In genomic region chr7:4498251-4498650, GRCm38 (mm10) we compare ENCODE assay signal across 8 mouse cellular contexts. TPM values are rescaled to one million over a fixed set of nuclear protein-coding genes. Genes with fewer than 3 reads are reported as not detected.
DNase-seq lines count a peak whose midpoint lies in the region; ATAC-seq and TF ChIP-seq lines count a peak whose summit lies in the region.

No protein-coding gene starts in this region.

- WGBS in hindbrain, embryonic 13.5 days = 8% methylated on average over 9 of the region's 9 CpGs
- 44% methylated on average over 9 of the region's 9 CpGs for WGBS in liver, postnatal 0 days (ENCODE audit: insufficient replicate concordance)
- 5% methylated on average over 9 of the region's 9 CpGs for WGBS in neural tube, embryonic 15.5 days

- ATAC-seq in hindbrain, embryonic 13.5 days (ENCODE audit: low FRiP score) = no peak
- ATAC-seq in liver, postnatal 0 days = no peak
- ATAC-seq in neural tube, embryonic 15.5 days (ENCODE audit: low FRiP score) = no peak

- H3K9ac ChIP-seq in hindbrain, embryonic 13.5 days = peak overlapping the region; percentile 94
- 0 out of 2 replicates have a peak overlapping the region, but pooled peaks have one; percentile 9 for H3K9ac ChIP-seq in liver, postnatal 0 days (replicated peaks)
- H3K9ac ChIP-seq in neural tube, embryonic 15.5 days (replicated peaks) = peak overlapping the region; percentile 28; the same call in 1 of the 2 replicates

- TF ChIP-seq EP300 in liver, postnatal 0 days (IDR thresholded peaks at IDR 0.05; ENCODE audit: low read depth) = no peak

- H3K4me3 ChIP-seq in hindbrain, embryonic 13.5 days = peak overlapping the region; percentile 88
- H3K4me3 ChIP-seq in liver, postnatal 0 days (ENCODE audit: low read depth, low read length) = no peak overlapping the region
- no peak overlapping the region; the same call in 1 of the 2 replicates for H3K4me3 ChIP-seq in neural tube, embryonic 15.5 days (replicated peaks)

- H3K4me2 ChIP-seq in hindbrain, embryonic 13.5 days = peak overlapping the region; percentile 89
- peak overlapping the region; percentile 22; the same call in 1 of the 2 replicates for H3K4me2 ChIP-seq in liver, postnatal 0 days (ENCODE audit: low read depth, low read length)
- peak overlapping the region; percentile 72 for H3K4me2 ChIP-seq in neural tube, embryonic 15.5 days

- H3K4me1 ChIP-seq in hindbrain, embryonic 13.5 days (replicated peaks) = peaks cover 45% of the 10 kb centered on the region
- H3K4me1 ChIP-seq in liver, postnatal 0 days (ENCODE audit: insufficient read depth) = peaks cover 14% of the 10 kb centered on the region
- H3K4me1 ChIP-seq in neural tube, embryonic 15.5 days = peaks cover 45% of the 10 kb centered on the region

- TF ChIP-seq CTCF in liver, postnatal 0 days (IDR thresholded peaks at IDR 0.05; ENCODE audit: low read depth) = no peak

- peak; percentile 6 for DNase-seq in 3T3-L1 (ENCODE audit: low read depth, low spot score)
- DNase-seq in adrenal gland, adult 8-10 months = peak; percentile 67
- DNase-seq in gastrocnemius, adult 8-10 months (ENCODE audit: low spot score in 2 of 2) = peak; percentile 65 to 67
- no peak for DNase-seq in liver, postnatal 0 days
- no peak for DNase-seq in spleen, postnatal 4 days (ENCODE audit: low spot score in 2 of 2)
- DNase-seq in layer of hippocampus, adult 8-10 months (ENCODE audit: low spot score in 2 of 2) = no peak

- H3K27ac ChIP-seq in hindbrain, embryonic 13.5 days = peak overlapping the region; percentile 64; the same call in 1 of the 2 replicates
- no peak overlapping the region for H3K27ac ChIP-seq in liver, postnatal 0 days (ENCODE audit: low read depth)
- peak overlapping the region; percentile 58 for H3K27ac ChIP-seq in neural tube, embryonic 15.5 days (replicated peaks)

- no peaks in the 10 kb centered on the region for H3K27me3 ChIP-seq in hindbrain, embryonic 13.5 days
- no peaks in the 10 kb centered on the region for H3K27me3 ChIP-seq in liver, postnatal 0 days (ENCODE audit: insufficient read depth, low read length)
- no peaks in the 10 kb centered on the region for H3K27me3 ChIP-seq in neural tube, embryonic 15.5 days (replicated peaks)

- peaks cover 34% of the 10 kb centered on the region for H3K36me3 ChIP-seq in hindbrain, embryonic 13.5 days
- H3K36me3 ChIP-seq in liver, postnatal 0 days (replicated peaks; ENCODE audit: insufficient read depth, low read length) = peaks cover 31% of the 10 kb centered on the region
- peaks cover 38% of the 10 kb centered on the region for H3K36me3 ChIP-seq in neural tube, embryonic 15.5 days

- H3K9me3 ChIP-seq in hindbrain, embryonic 13.5 days = no peaks in the 10 kb centered on the region
- H3K9me3 ChIP-seq in liver, postnatal 0 days (ENCODE audit: low read length) = no peaks in the 10 kb centered on the region
- H3K9me3 ChIP-seq in neural tube, embryonic 15.5 days (replicated peaks) = no peaks in the 10 kb centered on the region

RNA-seq across cellular contexts. Expression of gene Ppp1r12c, which starts 3.2 kb away (rescaled TPM):
- total RNA-seq in adrenal gland, adult 8-10 months (2022) = 100 to 1,000 TPM in 3 of 4 experiments, 10 to 100 TPM in 1; 76.7 to 152 (median 113) TPM
- 10 to 100 TPM; 11.6 to 17.2 (median 16.7) TPM for total RNA-seq in gastrocnemius, adult 8-10 months (2022)
- polyA plus RNA-seq in hindbrain, embryonic 13.5 days (2015; fragmentation: Nextera tagmentation; extraction: Ambion mirVana) = 39.6 and 49.7 TPM in 2 replicates
- 14.9 and 15.6 TPM in 2 replicates for polyA plus RNA-seq in liver, postnatal 0 days (2015; fragmentation: Nextera tagmentation; extraction: Ambion mirVana)
- polyA plus RNA-seq in neural tube, embryonic 15.5 days (2015; fragmentation: Nextera tagmentation; extraction: Ambion mirVana) = 38.8 and 44.6 TPM in 2 replicates
- total RNA-seq in layer of hippocampus, adult 8-10 months (2022) = 100 to 1,000 TPM; 143 to 158 (median 147) TPM

RNA-seq across cellular contexts. Expression of gene Tnnt1, which starts 17.9 kb away (rescaled TPM):
- total RNA-seq in adrenal gland, adult 8-10 months (2022) = 1 to 10 TPM in 2 of 4 experiments, under 1 TPM in 2; 0.46 to 1.5 (median 1.1) TPM
- 100 to 1,000 TPM; 464 to 544 (median 482) TPM for total RNA-seq in gastrocnemius, adult 8-10 months (2022)
- polyA plus RNA-seq in hindbrain, embryonic 13.5 days (2015; fragmentation: Nextera tagmentation; extraction: Ambion mirVana) = 7.4 and 7.5 TPM in 2 replicates
- polyA plus RNA-seq in liver, postnatal 0 days (2015; fragmentation: Nextera tagmentation; extraction: Ambion mirVana) = 5.3 and 11.2 TPM in 2 replicates
- polyA plus RNA-seq in neural tube, embryonic 15.5 days (2015; fragmentation: Nextera tagmentation; extraction: Ambion mirVana) = 22.8 and 29.5 TPM in 2 replicates
- total RNA-seq in layer of hippocampus, adult 8-10 months (2022) = 1 to 10 TPM; 1.3 to 4.0 (median 2.0) TPM

RNA-seq across cellular contexts. Expression of gene Tnni3, which starts 25.8 kb away (rescaled TPM):
- total RNA-seq in adrenal gland, adult 8-10 months (2022) = 1 to 10 TPM; 1.3 to 3.1 (median 2.5) TPM
- total RNA-seq in gastrocnemius, adult 8-10 months (2022) = 1 to 10 TPM; 1.8 to 3.0 (median 2.3) TPM
- polyA plus RNA-seq in hindbrain, embryonic 13.5 days (2015; fragmentation: Nextera tagmentation; extraction: Ambion mirVana) = 3.8 and 3.9 TPM in 2 replicates
- polyA plus RNA-seq in liver, postnatal 0 days (2015; fragmentation: Nextera tagmentation; extraction: Ambion mirVana) = 0.27 and 0.46 TPM in 2 replicates
- 1.8 and 2.4 TPM in 2 replicates for polyA plus RNA-seq in neural tube, embryonic 15.5 days (2015; fragmentation: Nextera tagmentation; extraction: Ambion mirVana)
- total RNA-seq in layer of hippocampus, adult 8-10 months (2022) = 1 to 10 TPM in 1 of 4 experiments, not detected in 3; 1.3 TPM

RNA-seq across cellular contexts. Expression of gene Dnaaf3, which starts 34.0 kb away (rescaled TPM):
- total RNA-seq in adrenal gland, adult 8-10 months (2022) = 1 to 10 TPM in 2 of 4 experiments, under 1 TPM in 2; 0.64 to 1.2 (median 1.0) TPM
- under 1 TPM in 1 of 4 experiments, not detected in 3; 0.13 TPM for total RNA-seq in gastrocnemius, adult 8-10 months (2022)
- polyA plus RNA-seq in hindbrain, embryonic 13.5 days (2015; fragmentation: Nextera tagmentation; extraction: Ambion mirVana) = 2.0 and 2.8 TPM in 2 replicates
- polyA plus RNA-seq in liver, postnatal 0 days (2015; fragmentation: Nextera tagmentation; extraction: Ambion mirVana) = 0.05 and 0.17 TPM in 2 replicates
- 1.8 and 2.1 TPM in 2 replicates for polyA plus RNA-seq in neural tube, embryonic 15.5 days (2015; fragmentation: Nextera tagmentation; extraction: Ambion mirVana)
- total RNA-seq in layer of hippocampus, adult 8-10 months (2022) = 1 to 10 TPM in 1 of 4 experiments, under 1 TPM in 2, not detected in 1; 0.77 to 1.6 (median 0.96) TPM

RNA-seq across cellular contexts. Expression of gene Eps8l1, which starts 37.8 kb away (rescaled TPM):
- total RNA-seq in adrenal gland, adult 8-10 months (2022) = 1 to 10 TPM; 2.0 to 6.7 (median 3.9) TPM
- total RNA-seq in gastrocnemius, adult 8-10 months (2022) = 1 to 10 TPM in 3 of 4 experiments, under 1 TPM in 1; 0.67 to 3.4 (median 2.3) TPM
- 9.3 and 10.6 TPM in 2 replicates for polyA plus RNA-seq in hindbrain, embryonic 13.5 days (2015; fragmentation: Nextera tagmentation; extraction: Ambion mirVana)
- polyA plus RNA-seq in liver, postnatal 0 days (2015; fragmentation: Nextera tagmentation; extraction: Ambion mirVana) = 0.37 and 0.97 TPM in 2 replicates
- polyA plus RNA-seq in neural tube, embryonic 15.5 days (2015; fragmentation: Nextera tagmentation; extraction: Ambion mirVana) = 13.1 and 14.1 TPM in 2 replicates
- 1 to 10 TPM; 6.1 to 9.1 (median 6.2) TPM for total RNA-seq in layer of hippocampus, adult 8-10 months (2022)

Comparison
In these comparisons a context has a peak if more than half of its experiments do, and no peak if none do; other contexts are left out.
1. DNase-seq: peak in 3T3-L1 (single experiment), adrenal gland, adult 8-10 months (single experiment) and gastrocnemius, adult 8-10 months (2 of 2); none in liver, postnatal 0 days (single experiment), spleen, postnatal 4 days (0 of 2) and layer of hippocampus, adult 8-10 months (0 of 2).
2. H3K4me2 ChIP-seq: peak in every context shown above with its lines; median percentile 89 in hindbrain, embryonic 13.5 days; 72 in neural tube, embryonic 15.5 days; 22 in liver, postnatal 0 days.
3. H3K9ac ChIP-seq: peak in every context shown above with its lines; median percentile 94 in hindbrain, embryonic 13.5 days; 28 in neural tube, embryonic 15.5 days; 9 in liver, postnatal 0 days.
4. RNA of gene Ppp1r12c, which starts 3.2 kb away (total RNA-seq): 143 to 158 TPM in layer of hippocampus, adult 8-10 months and 76.7 to 152 TPM in adrenal gland, adult 8-10 months; 11.6 to 17.2 TPM in gastrocnemius, adult 8-10 months; every median in the first group is over 4 times any median in the second.
5. RNA of gene Tnnt1, which starts 17.9 kb away (total RNA-seq): 464 to 544 TPM in gastrocnemius, adult 8-10 months; 1.3 to 4.0 TPM in layer of hippocampus, adult 8-10 months and 0.46 to 1.5 TPM in adrenal gland, adult 8-10 months; every median in the first group is over 10 times any median in the second.